Comparison of ENCODE assay signal across 16 mouse cellular contexts in genomic region chr8:60755704-60756415, GRCm38 (mm10).
A peak's percentile ranks its signal among the peaks of the same experiment; 100 is the strongest.
DNase-seq lines count a peak whose midpoint lies in the region; ATAC-seq and TF ChIP-seq lines count a peak whose summit lies in the region.
"Had no signal": no experiment of that assay in that cellular context is flagged by ENCODE, and none has a peak within 500 bp of the region (broad histone marks: within the 10 kb centered on the region; RNA-seq: fewer than 3 reads in every experiment).

No protein-coding gene starts in this region.

- H3K9ac ChIP-seq in lung, embryonic 15.5 days: no peak overlapping the region
- no peak overlapping the region for H3K9ac ChIP-seq in kidney, embryonic 14.5 days (ENCODE audit: low read depth, low read length)
- H3K9ac ChIP-seq: forebrain, embryonic 12.5 days; heart, embryonic 12.5 days had no signal

- H3K27me3 ChIP-seq in lung, embryonic 15.5 days: no peaks in the 10 kb centered on the region
- no peaks in the 10 kb centered on the region for H3K27me3 ChIP-seq in kidney, embryonic 14.5 days (ENCODE audit: control insufficient read depth, insufficient read depth, low read length)
- H3K27me3 ChIP-seq: forebrain, embryonic 12.5 days; heart, embryonic 12.5 days had no signal

- 59% methylated on average over 18 of the region's 18 CpGs for WGBS in lung, embryonic 15.5 days
- WGBS in kidney, embryonic 14.5 days: 69% methylated on average over 18 of the region's 18 CpGs

- ATAC-seq in lung, embryonic 15.5 days (ENCODE audit: borderline replicate concordance, extremely low read depth, low FRiP score, low TSS enrichment): no peak
- ATAC-seq in kidney, embryonic 14.5 days (ENCODE audit: low FRiP score, low TSS enrichment): peak; percentile 89; the same call in 1 of the 2 replicates
- ATAC-seq: hindbrain, embryonic 16.5 days; midbrain, embryonic 16.5 days had no signal

- TF ChIP-seq POLR2A in brain, embryonic 14.5 days (IDR thresholded peaks at IDR 0.05; ENCODE audit: borderline replicate concordance, extremely low read depth, insufficient read depth, insufficient read length, poor library complexity, severe bottlenecking): no peak

- intact Hi-C loops in left cerebral cortex, adult 2 months (cut with DNase I): no loop called here

- peak overlapping the region; percentile 26; the same call in 1 of the 2 replicates for H3K4me2 ChIP-seq in lung, embryonic 15.5 days
- H3K4me2 ChIP-seq in kidney, embryonic 14.5 days (replicated peaks; ENCODE audit: low read depth, low read length): no peak overlapping the region; the same call in 1 of the 2 replicates
- H3K4me2 ChIP-seq: forebrain, embryonic 12.5 days; heart, embryonic 12.5 days had no signal

- no peaks in the 10 kb centered on the region for H3K4me1 ChIP-seq in lung, embryonic 15.5 days
- no peaks in the 10 kb centered on the region for H3K4me1 ChIP-seq in kidney, embryonic 14.5 days (ENCODE audit: control insufficient read depth, insufficient read depth, low read length)
- H3K4me1 ChIP-seq: forebrain, embryonic 12.5 days; heart, embryonic 12.5 days had no signal

- no peak for TF ChIP-seq CTCF in brain, embryonic 14.5 days (IDR thresholded peaks at IDR 0.05; ENCODE audit: borderline replicate concordance, extremely low read depth, insufficient read depth, insufficient read length)
- no peak for TF ChIP-seq CTCF in left cerebral cortex, adult 2 months (IDR thresholded peaks at IDR 0.05)

- no peak for DNase-seq in lung, postnatal 4 days
- peak; percentile 4 for DNase-seq in brain, embryonic 14.5 days (ENCODE audit: low read depth)
- DNase-seq in kidney, postnatal 4 days: peak; percentile 77 to 86
- DNase-seq in adrenal gland, adult (ENCODE audit: inconsistent age in 2 of 2, low spot score in 1 of 2): no peak
- no peak for DNase-seq in left cerebral cortex, adult 2 months (ENCODE audit: extremely low spot score in 1 of 2, low spot score in 2 of 2)
- DNase-seq: B cell, adult 2 months; cerebellum, postnatal 14 days; heart, postnatal 36 days; left cerebral cortex, postnatal 4 days; lung, adult 18-20 months had no signal

- no peaks in the 10 kb centered on the region for H3K9me3 ChIP-seq in lung, embryonic 15.5 days
- H3K9me3 ChIP-seq in kidney, embryonic 14.5 days (ENCODE audit: control insufficient read depth, low read length): no peaks in the 10 kb centered on the region
- H3K9me3 ChIP-seq: forebrain, embryonic 12.5 days; heart, embryonic 12.5 days had no signal

- H3K27ac ChIP-seq in lung, embryonic 15.5 days: peak overlapping the region; percentile 33; the same call in 1 of the 2 replicates
- peak overlapping the region; percentile 61 for H3K27ac ChIP-seq in kidney, embryonic 14.5 days (ENCODE audit: low read depth, low read length)
- no peak overlapping the region for H3K27ac ChIP-seq in left cerebral cortex, adult 2 months
- H3K27ac ChIP-seq: forebrain, embryonic 12.5 days had no signal

- no peak overlapping the region for H3K4me3 ChIP-seq in lung, embryonic 15.5 days
- H3K4me3 ChIP-seq in kidney, embryonic 14.5 days (ENCODE audit: low read length): no peak overlapping the region
- H3K4me3 ChIP-seq in left cerebral cortex, adult 2 months: no peak overlapping the region
- H3K4me3 ChIP-seq: forebrain, embryonic 12.5 days; heart, embryonic 12.5 days had no signal

- no peaks in the 10 kb centered on the region for H3K36me3 ChIP-seq in lung, embryonic 15.5 days
- H3K36me3 ChIP-seq in kidney, embryonic 14.5 days (ENCODE audit: control insufficient read depth, insufficient read depth, low read length): no peaks in the 10 kb centered on the region
- H3K36me3 ChIP-seq: forebrain, embryonic 12.5 days; heart, embryonic 12.5 days had no signal

Comparison
In these comparisons a context has a peak if more than half of its experiments do, and no peak if none do; other contexts are left out.
1. DNase-seq: peak in brain, embryonic 14.5 days (single experiment) and kidney, postnatal 4 days (2 of 2); none in lung, postnatal 4 days (0 of 2), adrenal gland, adult (0 of 2) and left cerebral cortex, adult 2 months (0 of 2).